Mouse (Mus musculus): ENCODE results near the gene Rph3a. TPM values are rescaled to one million over a fixed set of nuclear protein-coding genes. Genes with fewer than 3 reads are reported as not detected.
"Not testable (repeated sequence)": the region's sequence is repeated elsewhere in the genome, so short reads cannot be mapped to it uniquely, and the experiment has no call there.

Rph3a gene
- polyA plus RNA-seq, 1 experiment from 2014 or later, result not detected

- H3K27ac ChIP-seq (ENCODE audit: low read depth, low read length), result no peak overlapping the region
- H3K9me3 ChIP-seq (ENCODE audit: control insufficient read depth, low read length), result no peaks in the 10 kb centered on the region
- H3K36me3 ChIP-seq (ENCODE audit: control insufficient read depth, insufficient read depth, low read length), result no peaks in the 10 kb centered on the region
- no peak overlapping the region for H3K4me3 ChIP-seq (ENCODE audit: low read depth, low read length)
- no peak; the same call in 1 of the 2 replicates for ATAC-seq (replicated peaks; ENCODE audit: low FRiP score)
- no peak overlapping the region for H3K9ac ChIP-seq (ENCODE audit: low read depth, low read length)
- no peaks in the 10 kb centered on the region for H3K4me1 ChIP-seq (replicated peaks; ENCODE audit: control insufficient read depth, insufficient read depth, low read length)
- H3K4me2 ChIP-seq, result no peak overlapping the region
- 25% methylated on average over 8 of the region's 8 CpGs for WGBS
- no peaks in the 10 kb centered on the region for H3K27me3 ChIP-seq (replicated peaks; ENCODE audit: control insufficient read depth, insufficient read depth, low read length)
- no peak for DNase-seq (ENCODE audit: low spot score)
These were observed 71.3 kb downstream of the Rph3a start for GRCm38 (mm10) chr5:120938586-120938985.

DNA sequence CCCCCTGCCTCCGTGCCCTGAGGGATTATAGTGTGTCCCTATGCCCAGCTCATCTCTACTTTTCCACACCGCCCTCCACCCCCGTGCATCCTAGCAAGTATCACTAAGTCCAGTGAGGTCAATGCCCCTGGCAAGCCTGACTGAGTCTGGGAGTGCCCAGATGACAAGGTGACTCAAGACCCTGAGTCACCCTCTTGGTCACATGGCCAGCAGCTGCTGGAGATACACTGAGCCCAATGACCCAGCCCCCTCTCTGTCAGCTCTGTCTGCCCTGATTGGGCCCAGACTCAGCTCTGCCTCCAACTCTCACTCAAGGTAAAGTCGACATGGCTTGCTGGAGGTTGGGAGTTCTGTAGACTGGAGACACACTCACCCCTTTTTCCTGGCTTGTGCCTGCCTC, 72.1 kb downstream of the Rph3a start:
- no peak; the same call in 1 of the 2 replicates for ATAC-seq (replicated peaks; ENCODE audit: low FRiP score)

DNA sequence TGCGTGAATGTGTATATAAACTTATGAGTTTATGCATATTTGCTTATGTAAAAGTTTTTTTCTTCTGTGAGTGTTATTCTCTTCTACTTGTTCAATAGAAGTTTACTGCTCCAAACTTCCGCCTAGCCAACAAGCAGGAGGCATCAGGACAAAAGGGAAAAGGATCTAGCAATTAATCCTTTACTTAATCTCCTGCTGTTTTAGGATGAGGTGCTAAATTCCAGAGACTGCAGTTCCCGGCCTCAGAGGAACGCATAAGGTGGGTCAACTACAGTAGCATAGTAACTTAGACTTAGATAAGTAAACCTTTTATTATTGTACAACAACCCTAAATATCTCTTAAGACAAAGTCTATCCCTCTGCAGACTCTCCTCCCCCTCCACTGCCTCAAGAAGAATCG, 75.9 kb downstream of the Rph3a start:
- ATAC-seq (replicated peaks; ENCODE audit: low FRiP score) (no peak), DNase-seq (ENCODE audit: low spot score) (no peak)
- 26% methylated on average over 5 of the region's 5 CpGs for WGBS
- no peaks in the 10 kb centered on the region for H3K9me3 ChIP-seq (ENCODE audit: control insufficient read depth, low read length)
- H3K4me3 ChIP-seq (ENCODE audit: low read depth, low read length), result no peak overlapping the region
- no peak overlapping the region for H3K4me2 ChIP-seq
- H3K36me3 ChIP-seq (ENCODE audit: control insufficient read depth, insufficient read depth, low read length), result no peaks in the 10 kb centered on the region
- H3K4me1 ChIP-seq (replicated peaks; ENCODE audit: control insufficient read depth, insufficient read depth, low read length), result no peaks in the 10 kb centered on the region
- H3K27ac ChIP-seq (ENCODE audit: low read depth, low read length), result no peak overlapping the region
- H3K9ac ChIP-seq (ENCODE audit: low read depth, low read length), result no peak overlapping the region
- H3K27me3 ChIP-seq (replicated peaks; ENCODE audit: control insufficient read depth, insufficient read depth, low read length), result no peaks in the 10 kb centered on the region

More for the DNA sequence above, 72.1 kb downstream of the Rph3a start:
- no peak for DNase-seq (ENCODE audit: low spot score)
- no peaks in the 10 kb centered on the region for H3K36me3 ChIP-seq (ENCODE audit: control insufficient read depth, insufficient read depth, low read length)
- H3K27me3 ChIP-seq (replicated peaks; ENCODE audit: control insufficient read depth, insufficient read depth, low read length), result no peaks in the 10 kb centered on the region
- H3K9me3 ChIP-seq (ENCODE audit: control insufficient read depth, low read length), result no peaks in the 10 kb centered on the region
- H3K4me3 ChIP-seq (ENCODE audit: low read depth, low read length), result no peak overlapping the region
- 70% methylated on average over 4 of the region's 4 CpGs for WGBS
- no peak overlapping the region for H3K9ac ChIP-seq (ENCODE audit: low read depth, low read length)
- no peak overlapping the region for H3K4me2 ChIP-seq
- no peaks in the 10 kb centered on the region for H3K4me1 ChIP-seq (replicated peaks; ENCODE audit: control insufficient read depth, insufficient read depth, low read length)
- no peak overlapping the region for H3K27ac ChIP-seq (ENCODE audit: low read depth, low read length)

- Histone ChIP-seq H3K4me2 (no peak overlapping the region), H3K36me3 (ENCODE audit: control insufficient read depth, insufficient read depth, low read length) (no peaks in the 10 kb centered on the region), H3K9me3 (ENCODE audit: control insufficient read depth, low read length) (no peaks in the 10 kb centered on the region), H3K9ac (ENCODE audit: low read depth, low read length) (no peak overlapping the region), H3K4me3 (ENCODE audit: low read depth, low read length) (no peak overlapping the region), H3K4me1 (replicated peaks; ENCODE audit: control insufficient read depth, insufficient read depth, low read length) (no peaks in the 10 kb centered on the region), H3K27me3 (replicated peaks; ENCODE audit: control insufficient read depth, insufficient read depth, low read length) (no peaks in the 10 kb centered on the region), H3K27ac (ENCODE audit: low read depth, low read length) (no peak overlapping the region)
- ATAC-seq (replicated peaks; ENCODE audit: low FRiP score) (no peak), DNase-seq (ENCODE audit: low spot score) (no peak)
- 10% methylated on average over 1 of the region's 1 CpGs for WGBS
These were observed 82.9 kb downstream of the Rph3a start for GRCm38 (mm10) chr5:120927036-120927435.

DNA sequence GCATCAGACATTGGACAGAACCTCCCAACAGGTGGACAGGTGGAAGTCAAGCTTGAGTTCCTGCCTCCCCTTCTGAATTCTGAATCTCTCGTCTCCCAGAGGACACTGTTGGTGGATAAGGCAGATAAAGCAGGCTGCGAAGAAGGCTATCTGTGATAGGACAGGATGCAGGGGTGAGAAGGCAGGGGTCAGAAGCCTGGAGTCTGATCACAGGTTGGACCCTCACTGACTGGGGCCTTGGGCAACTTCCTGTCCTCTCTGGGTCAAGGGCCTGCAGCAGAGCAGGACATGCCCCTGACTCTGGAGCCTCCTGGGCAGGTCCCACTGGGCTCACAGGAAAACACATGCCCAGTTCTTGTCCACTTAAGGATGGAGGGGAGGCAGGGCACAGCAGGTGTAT, 83.6 kb downstream of the Rph3a start:
- not testable (repeated sequence) for H3K4me3 ChIP-seq (ENCODE audit: low read depth, low read length); ATAC-seq (replicated peaks; ENCODE audit: low FRiP score); H3K4me2 ChIP-seq; H3K36me3 ChIP-seq (ENCODE audit: control insufficient read depth, insufficient read depth, low read length); H3K9ac ChIP-seq (ENCODE audit: low read depth, low read length); H3K27ac ChIP-seq (ENCODE audit: low read depth, low read length); H3K9me3 ChIP-seq (ENCODE audit: control insufficient read depth, low read length); DNase-seq (ENCODE audit: low spot score); H3K27me3 ChIP-seq (replicated peaks; ENCODE audit: control insufficient read depth, insufficient read depth, low read length); H3K4me1 ChIP-seq (replicated peaks; ENCODE audit: control insufficient read depth, insufficient read depth, low read length)
- 33% methylated on average over 2 of the region's 2 CpGs for WGBS

- not testable (repeated sequence) for H3K4me2 ChIP-seq; H3K9me3 ChIP-seq (ENCODE audit: control insufficient read depth, low read length); H3K27ac ChIP-seq (ENCODE audit: low read depth, low read length); H3K27me3 ChIP-seq (replicated peaks; ENCODE audit: control insufficient read depth, insufficient read depth, low read length); H3K36me3 ChIP-seq (ENCODE audit: control insufficient read depth, insufficient read depth, low read length); H3K4me1 ChIP-seq (replicated peaks; ENCODE audit: control insufficient read depth, insufficient read depth, low read length); H3K9ac ChIP-seq (ENCODE audit: low read depth, low read length); H3K4me3 ChIP-seq (ENCODE audit: low read depth, low read length); ATAC-seq (replicated peaks; ENCODE audit: low FRiP score); DNase-seq (ENCODE audit: low spot score)
- WGBS, result 81% methylated on average over 4 of the region's 4 CpGs
These were observed 85.4 kb downstream of the Rph3a start for GRCm38 (mm10) chr5:120924520-120924919.

DNA sequence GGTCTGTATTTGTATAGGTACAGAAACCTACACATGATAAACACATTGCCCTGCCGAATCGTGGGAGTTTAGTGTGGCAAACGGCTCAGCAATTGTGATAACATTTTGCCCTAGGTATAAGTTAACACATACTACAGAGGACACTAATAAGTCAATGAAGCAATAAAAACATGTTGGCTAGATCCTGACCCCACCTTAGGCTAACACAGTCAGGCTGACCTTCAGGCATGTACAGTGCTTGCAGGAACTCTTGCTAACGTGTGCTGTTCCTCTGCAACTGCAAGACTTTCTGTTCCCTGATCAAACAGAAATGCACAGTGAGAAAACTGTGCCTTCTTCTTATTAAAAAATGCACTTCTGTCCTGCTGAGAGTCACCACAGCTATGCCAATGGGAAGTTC, 85.9 kb downstream of the Rph3a start:
- no peak overlapping the region for H3K9ac ChIP-seq (ENCODE audit: low read depth, low read length)
- DNase-seq (ENCODE audit: low spot score) (no peak), ATAC-seq (replicated peaks; ENCODE audit: low FRiP score) (no peak)
- H3K9me3 ChIP-seq (ENCODE audit: control insufficient read depth, low read length), result no peaks in the 10 kb centered on the region
- H3K27me3 ChIP-seq (replicated peaks; ENCODE audit: control insufficient read depth, insufficient read depth, low read length), result no peaks in the 10 kb centered on the region
- H3K36me3 ChIP-seq (ENCODE audit: control insufficient read depth, insufficient read depth, low read length), result no peaks in the 10 kb centered on the region
- WGBS, result 73% methylated on average over 4 of the region's 4 CpGs
- H3K4me1 ChIP-seq (replicated peaks; ENCODE audit: control insufficient read depth, insufficient read depth, low read length), result no peaks in the 10 kb centered on the region
- H3K4me2 ChIP-seq, result no peak overlapping the region
- no peak overlapping the region for H3K27ac ChIP-seq (ENCODE audit: low read depth, low read length)
- no peak overlapping the region for H3K4me3 ChIP-seq (ENCODE audit: low read depth, low read length)

- DNase-seq (ENCODE audit: low spot score) (no peak), ATAC-seq (replicated peaks; ENCODE audit: low FRiP score) (no peak)
- no peak overlapping the region for H3K27ac ChIP-seq (ENCODE audit: low read depth, low read length)
- no peak overlapping the region for H3K9ac ChIP-seq (ENCODE audit: low read depth, low read length)
- H3K4me3 ChIP-seq (ENCODE audit: low read depth, low read length), result no peak overlapping the region
- no peak overlapping the region for H3K4me2 ChIP-seq
- H3K27me3 ChIP-seq (replicated peaks; ENCODE audit: control insufficient read depth, insufficient read depth, low read length), result no peaks in the 10 kb centered on the region
- no peaks in the 10 kb centered on the region for H3K4me1 ChIP-seq (replicated peaks; ENCODE audit: control insufficient read depth, insufficient read depth, low read length)
- 65% methylated on average over 3 of the region's 3 CpGs for WGBS
- no peaks in the 10 kb centered on the region for H3K36me3 ChIP-seq (ENCODE audit: control insufficient read depth, insufficient read depth, low read length)
- no peaks in the 10 kb centered on the region for H3K9me3 ChIP-seq (ENCODE audit: control insufficient read depth, low read length)
These were observed 89.6 kb downstream of the Rph3a start for GRCm38 (mm10) chr5:120920296-120920695.

GRCm38 (mm10) chr5:120919156-120919935, 90.5 kb downstream of the Rph3a start:
- not testable (repeated sequence) for H3K27me3 ChIP-seq (replicated peaks; ENCODE audit: control insufficient read depth, insufficient read depth, low read length); H3K4me2 ChIP-seq; H3K9me3 ChIP-seq (ENCODE audit: control insufficient read depth, low read length); H3K27ac ChIP-seq (ENCODE audit: low read depth, low read length); H3K4me3 ChIP-seq (ENCODE audit: low read depth, low read length); H3K4me1 ChIP-seq (replicated peaks; ENCODE audit: control insufficient read depth, insufficient read depth, low read length); DNase-seq (ENCODE audit: low spot score); H3K36me3 ChIP-seq (ENCODE audit: control insufficient read depth, insufficient read depth, low read length); ATAC-seq (replicated peaks; ENCODE audit: low FRiP score); H3K9ac ChIP-seq (ENCODE audit: low read depth, low read length)
- 54% methylated on average over 2 of the region's 2 CpGs for WGBS

Data from liver, embryonic 11.5 days (tissue).